Mouse (Mus musculus) spleen, embryonic (tissue): ENCODE results near the gene Dbndd1.
"Not testable (repeated sequence)": the region's sequence is repeated elsewhere in the genome, so short reads cannot be mapped to it uniquely, and the experiment has no call there.

Experiments used
- CTCF ChIA-PET: fragments of 350-600 bp; sonication (Branson Sonifier 250); formaldehyde crosslinking; loops from one replicate; lab custom pipeline; 2022; lab: Charles Lee

The Dbndd1 gene

DNA sequence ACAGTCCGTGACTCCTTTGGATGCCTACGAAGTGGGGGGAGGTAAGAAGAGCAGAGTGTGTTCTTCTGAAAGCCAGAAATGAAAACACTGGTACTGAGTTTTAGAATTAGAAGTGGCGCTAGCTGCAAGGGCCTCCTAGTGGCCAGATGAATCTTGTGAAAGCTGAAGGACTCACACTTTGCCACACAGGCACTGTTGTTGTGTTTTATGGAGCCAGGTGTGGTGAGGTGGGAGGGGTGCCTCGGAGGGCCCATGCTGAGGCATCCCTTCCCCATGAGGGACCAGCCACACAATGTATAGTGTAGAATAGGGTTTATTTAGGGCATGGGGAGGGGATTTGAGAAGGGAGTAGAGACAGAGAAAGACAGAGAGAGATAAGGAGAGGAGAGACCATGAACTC is 17.6 kb downstream of the Dbndd1 start:
- CTCF ChIA-PET: no interaction called here

DNA sequence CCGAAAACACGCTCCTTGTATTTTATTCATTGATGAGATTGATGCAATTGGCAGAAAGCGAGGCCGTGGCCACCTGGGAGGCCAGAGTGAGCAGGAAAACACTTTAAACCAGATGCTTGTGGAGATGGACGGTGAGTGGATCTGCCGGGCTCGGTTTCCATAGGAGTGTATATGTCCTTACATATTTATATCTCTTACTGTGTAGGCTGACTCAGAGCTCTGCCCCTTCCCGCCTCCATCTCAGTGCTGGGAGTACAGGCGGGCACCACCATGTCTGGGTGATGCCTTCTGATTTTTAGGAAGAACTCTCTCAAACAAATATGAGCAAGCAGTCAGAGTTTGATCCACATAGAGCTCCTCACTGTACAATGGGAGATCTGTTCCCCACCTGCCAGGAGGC is 22.4 kb downstream of the Dbndd1 start:
- CTCF ChIA-PET: no interaction called here

DNA sequence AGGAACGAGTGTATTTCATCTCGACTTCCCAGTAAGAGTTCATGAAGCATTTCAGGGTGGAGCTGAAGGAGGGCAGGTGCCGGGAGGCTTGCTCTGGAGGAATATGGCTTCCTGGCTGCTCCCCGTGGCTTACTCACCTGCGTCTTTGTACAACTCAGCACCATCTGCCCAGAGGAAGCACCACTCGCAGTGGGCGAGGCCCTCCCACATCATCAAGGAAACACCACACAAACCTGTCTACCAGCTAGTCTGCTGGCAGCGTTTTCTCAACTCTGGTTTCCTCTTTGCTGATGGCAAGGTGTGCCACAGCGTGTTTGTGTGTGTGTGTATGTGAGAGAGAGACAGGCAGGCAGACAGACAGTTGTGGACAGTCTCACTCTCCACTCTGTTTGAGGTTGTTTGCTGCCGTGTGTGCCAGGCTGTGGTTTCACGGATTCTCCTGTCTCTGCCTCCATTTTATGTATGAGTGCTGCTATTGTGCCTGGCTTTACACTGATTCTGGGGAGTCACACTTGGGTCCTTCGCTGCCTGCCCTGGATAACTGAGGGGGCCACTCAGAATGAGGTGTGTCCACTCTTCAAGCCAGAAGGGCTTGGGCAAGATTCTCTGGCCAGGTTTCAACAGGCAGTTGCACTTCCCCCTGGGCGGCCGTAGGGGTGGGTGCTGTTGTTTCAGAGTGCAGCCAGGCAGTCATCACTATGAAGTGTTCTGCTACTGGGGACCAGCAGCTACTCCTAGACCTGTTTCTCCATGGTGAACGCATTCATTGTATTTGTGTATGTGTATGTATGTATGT is 23.8 kb downstream of the Dbndd1 start:
- CTCF ChIA-PET: interaction anchor here (0.6 kb wide), 1 partner anchor 86 kb away, joined by 6 read pairs; no protein-coding TSS in a partner anchor

DNA sequence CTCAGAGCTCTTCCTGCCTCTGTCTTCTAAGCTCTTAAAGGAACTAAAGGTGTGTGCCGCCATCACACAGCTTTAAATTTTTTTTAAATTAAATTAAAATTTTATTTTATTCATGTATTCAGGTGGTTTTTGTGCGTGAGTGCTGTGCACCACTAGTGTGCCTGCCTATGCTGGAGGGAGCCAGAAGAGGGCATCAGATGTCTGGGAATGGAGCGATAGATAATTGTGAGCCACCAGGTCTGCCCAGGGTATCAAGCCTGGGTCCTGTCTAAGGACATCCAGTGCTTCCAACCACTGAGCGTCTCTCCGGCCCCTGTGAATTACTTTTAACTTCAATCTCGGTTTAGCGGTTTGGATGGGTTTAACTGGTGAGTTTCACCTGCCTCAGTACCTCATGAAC is 32.6 kb downstream of the Dbndd1 start:
- CTCF ChIA-PET: interaction anchor here (0.6 to 1.2 kb wide), 2 partner anchors 18 to 145 kb away, joined by 4 to 5 read pairs; no protein-coding TSS in a partner anchor

DNA sequence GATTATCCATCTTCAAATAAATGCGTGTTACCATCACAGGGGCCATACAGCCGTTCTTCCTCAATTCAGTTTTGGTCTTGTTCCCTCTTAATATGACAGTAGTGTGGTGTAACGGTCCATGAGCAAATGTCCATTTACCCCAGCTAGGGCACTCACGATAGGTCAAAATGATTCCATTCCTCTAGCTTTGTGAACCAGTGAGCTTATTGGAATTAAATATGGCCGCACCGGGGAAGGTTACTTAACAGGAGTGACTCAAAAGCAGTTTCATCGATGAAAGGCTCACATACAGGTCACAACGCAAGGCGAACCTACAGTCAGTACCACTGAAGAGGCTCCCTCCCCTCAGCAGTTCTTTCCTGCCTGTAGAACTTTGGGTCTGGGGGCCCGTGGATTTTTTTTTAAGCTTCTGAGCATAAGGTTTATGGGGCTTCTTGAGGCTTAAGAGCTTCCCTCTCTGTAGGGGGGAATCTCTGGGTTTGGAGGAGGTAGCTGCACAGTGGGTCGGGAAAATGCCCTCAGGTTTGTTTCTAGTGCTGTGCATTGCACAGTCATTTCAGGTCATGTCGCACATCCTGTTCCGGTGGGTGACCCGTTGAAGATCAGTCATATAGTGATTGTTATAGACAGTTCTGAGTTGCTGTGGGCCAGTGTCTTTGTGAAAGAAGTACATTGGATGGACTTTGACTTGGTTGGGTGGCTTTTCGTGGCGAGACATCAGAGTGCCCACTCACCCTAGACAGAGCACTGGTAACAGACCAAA is 36.6 kb downstream of the Dbndd1 start:
- CTCF ChIA-PET: no interaction called here

DNA sequence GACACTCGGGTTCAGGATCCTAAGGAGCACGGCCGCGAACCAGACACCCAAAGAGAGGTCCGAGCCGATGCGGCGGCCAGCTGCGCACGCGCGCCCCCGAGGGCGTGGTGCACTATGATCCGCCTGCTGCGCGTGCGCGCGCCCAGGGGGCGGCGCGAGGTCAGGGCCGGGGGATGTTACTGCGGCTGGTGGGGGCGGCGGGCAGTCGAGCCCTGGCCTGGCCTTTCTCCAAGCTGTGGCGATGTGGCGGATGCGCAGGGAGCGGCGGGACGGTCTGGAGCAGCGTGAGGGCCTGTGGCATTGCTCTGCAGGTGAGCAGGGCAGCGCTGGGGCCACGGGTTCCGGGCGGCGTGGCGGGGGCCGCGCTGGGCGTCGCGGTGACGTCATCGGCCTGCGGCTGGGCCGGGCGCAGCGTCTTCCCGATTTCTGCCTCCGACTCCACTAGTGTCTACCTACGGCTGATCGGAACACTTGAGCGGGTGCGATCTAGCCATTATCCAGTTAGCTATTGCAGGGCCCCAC is 37.5 kb downstream of the Dbndd1 start, which contains the start of gene Afg3l1:
TSS of gene Afg3l1 (plus strand) at position 167 of the 522 bp plus-strand sequence.
- CTCF ChIA-PET: interaction anchor here (0.5 kb wide), 1 partner anchor 155 kb away, joined by 20 read pairs; no protein-coding TSS in a partner anchor

DNA sequence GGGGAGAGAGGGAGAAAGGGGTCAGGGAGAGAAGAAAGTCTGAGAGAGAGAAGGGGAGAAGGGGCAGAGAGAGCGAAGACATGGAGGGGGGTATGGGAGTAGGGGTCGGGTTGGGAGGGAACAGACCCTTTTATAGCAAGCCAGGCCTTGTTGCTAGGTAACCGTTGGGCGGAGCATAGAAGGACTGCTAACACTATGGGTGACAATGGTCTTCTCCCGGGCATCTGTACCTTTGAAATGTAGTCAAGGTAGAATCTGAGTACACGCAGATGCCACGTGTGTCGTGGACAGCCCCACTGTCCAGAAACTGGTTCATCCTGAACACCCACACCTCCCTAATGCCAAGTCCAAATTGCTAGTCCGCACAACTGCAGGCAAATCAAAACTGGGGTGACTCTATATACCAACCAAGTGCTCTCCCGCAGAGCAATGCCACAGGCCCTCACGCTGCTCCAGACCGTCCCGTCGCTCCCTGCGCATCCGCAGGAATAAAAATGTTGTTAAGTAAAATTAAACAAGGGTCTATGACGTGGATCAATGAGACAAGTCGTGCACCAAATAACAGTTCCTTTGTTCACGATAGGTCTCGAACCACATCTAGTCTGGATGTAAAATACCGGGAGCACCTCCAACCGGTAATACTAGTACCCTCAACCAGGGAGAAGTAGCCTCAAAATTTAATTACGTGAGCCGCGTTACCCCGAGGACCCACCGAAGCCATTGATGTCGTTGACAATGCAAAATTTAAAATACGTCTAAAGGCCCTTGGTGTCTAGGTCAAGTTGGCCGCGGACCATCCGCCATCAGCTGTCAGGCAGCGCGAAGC is 38.1 kb downstream of the Dbndd1 start:
- CTCF ChIA-PET: interaction anchor here (0.5 kb wide), 1 partner anchor 154 kb away, joined by 20 read pairs; no protein-coding TSS in a partner anchor

DNA sequence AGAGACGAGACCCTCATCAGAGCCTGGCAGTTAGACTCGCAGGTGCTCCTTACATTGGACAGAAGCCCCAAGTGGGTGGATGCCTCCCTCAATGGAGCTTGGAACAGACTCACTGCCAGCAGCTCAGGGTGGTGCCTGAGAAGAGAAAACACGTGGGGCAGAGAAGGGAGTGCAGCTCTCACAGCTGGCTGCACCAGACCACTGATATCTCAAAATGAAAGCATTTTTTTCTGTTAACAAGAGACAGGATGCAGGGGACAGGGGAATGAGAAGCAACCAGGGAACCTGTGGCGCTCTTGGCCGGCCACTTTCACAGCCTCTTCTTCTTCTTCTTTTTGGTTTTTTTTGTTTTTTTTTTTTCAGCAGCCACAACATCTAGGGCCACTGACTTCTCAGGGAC is 40.7 kb downstream of the Dbndd1 start:
- CTCF ChIA-PET: interaction anchor here (0.7 kb wide), 1 partner anchor 1362 kb away, joined by 18 read pairs; no protein-coding TSS in a partner anchor

DNA sequence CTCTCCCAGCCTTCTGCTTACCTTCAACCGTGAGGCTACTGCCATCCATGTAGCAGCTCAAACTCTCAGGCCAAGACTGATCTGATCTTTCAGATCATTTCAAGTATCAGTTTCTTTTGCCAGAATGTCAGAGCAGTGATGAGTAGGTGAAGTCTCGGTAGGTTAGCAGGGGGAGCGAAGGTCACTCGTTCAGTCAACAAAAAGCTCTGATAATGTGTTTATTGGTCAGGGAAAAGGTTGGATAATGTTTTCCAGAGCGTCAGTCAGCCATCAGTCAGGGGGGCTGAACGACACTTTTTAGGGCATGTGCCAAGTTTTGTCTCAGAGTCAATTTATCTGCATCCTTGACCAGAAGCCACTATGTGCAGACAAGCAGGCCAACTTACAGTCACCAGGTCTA is 42.3 kb downstream of the Dbndd1 start:
- CTCF ChIA-PET: not testable (repeated sequence)

DNA sequence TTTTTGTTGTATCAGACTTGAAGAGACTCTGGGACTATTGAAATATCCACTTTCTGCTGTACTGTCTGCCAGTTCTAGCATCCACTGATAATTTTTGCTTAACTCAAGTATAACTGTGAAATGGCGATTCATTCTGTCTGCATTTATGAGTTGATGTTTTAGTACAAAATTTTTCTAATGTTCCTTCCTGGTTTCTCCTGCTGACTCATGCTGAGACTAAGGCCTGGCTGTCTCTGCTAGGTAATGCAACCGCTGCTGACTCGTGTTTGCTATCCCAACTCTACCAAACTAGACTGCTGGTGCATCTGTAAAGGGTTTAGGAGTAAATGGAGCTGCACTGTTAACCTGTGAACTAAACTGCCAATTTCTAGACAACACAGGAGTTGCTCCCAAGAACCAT is 47.8 kb downstream of the Dbndd1 start:
- CTCF ChIA-PET: no interaction called here

DNA sequence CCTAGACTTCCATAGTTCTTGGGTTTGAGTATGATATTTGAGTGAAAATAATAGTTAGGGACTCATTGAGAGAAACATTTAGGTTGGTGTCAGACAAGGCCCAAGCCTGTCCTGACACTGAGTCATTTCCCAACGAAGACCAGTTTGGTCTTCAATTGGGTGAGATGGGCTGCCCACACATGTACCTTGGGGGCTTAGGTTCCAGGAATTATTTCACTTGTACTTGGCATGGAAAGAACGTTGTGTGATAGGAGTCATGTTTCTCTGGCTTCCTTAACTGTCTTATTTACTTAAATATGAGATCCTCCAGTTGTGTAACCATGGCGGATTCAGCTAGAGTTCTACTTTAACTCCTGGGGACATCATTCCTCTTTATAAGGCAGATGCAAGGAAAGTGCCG is 51.6 kb downstream of the Dbndd1 start:
- CTCF ChIA-PET: no interaction called here
